Comparison of ENCODE assay signal across 18 mouse cellular contexts in genomic region chr4:65764275-65764674, GRCm38 (mm10).
DNase-seq lines count a peak whose midpoint lies in the region; ATAC-seq and TF ChIP-seq lines count a peak whose summit lies in the region.
"Had no signal": no experiment of that assay in that cellular context is flagged by ENCODE, and none has a peak within 500 bp of the region (broad histone marks: within the 10 kb centered on the region; RNA-seq: fewer than 3 reads in every experiment).

No protein-coding gene starts in this region.

- intact Hi-C loops in left cerebral cortex, postnatal 4 days (cut with DNase I) = no loop called here
- intact Hi-C loops in left cerebral cortex, adult 2 months (cut with DNase I) = loop anchor here (10.0 kb wide), 1 partner anchor 211 kb away; no protein-coding TSS in a partner anchor

- TF ChIP-seq CTCF in cerebellum, adult 2 months (IDR thresholded peaks at IDR 0.05; ENCODE audit: borderline replicate concordance, insufficient read depth, low read depth, low read length) = no peak
- TF ChIP-seq CTCF in left cerebral cortex, adult 2 months (IDR thresholded peaks at IDR 0.05) = no peak

- peaks cover 20% of the 10 kb centered on the region for H3K4me1 ChIP-seq in cerebellum, adult 2 months (ENCODE audit: control insufficient read depth, insufficient read depth, low read length)
- H3K4me1 ChIP-seq in neural tube, embryonic 14.5 days (ENCODE audit: control insufficient read depth, insufficient read depth, low read length) = no peaks in the 10 kb centered on the region
- no peaks in the 10 kb centered on the region for H3K4me1 ChIP-seq in kidney, embryonic 16.5 days (ENCODE audit: insufficient read depth, low read length)
- H3K4me1 ChIP-seq: heart, embryonic 12.5 days had no signal

- DNase-seq in cerebellum, adult 2 months = peak; percentile 38 to 56
- DNase-seq in cerebellum, postnatal 4 days (ENCODE audit: low spot score in 2 of 2) = no peak
- peak; percentile 8 for DNase-seq in left cerebral cortex, postnatal 4 days
- no peak for DNase-seq in left cerebral cortex, adult 2 months (ENCODE audit: extremely low spot score in 1 of 2, low spot score in 2 of 2)
- peak; percentile 27 to 35 for DNase-seq in cerebellum, postnatal 36 days
- DNase-seq in spleen, adult 18-20 months = no peak
- DNase-seq: adrenal gland, adult 8-10 months; heart, postnatal 36 days; kidney, postnatal 25 days; layer of hippocampus, adult 9-11 months; lung, adult 2 months; lung, postnatal 36 days; retina, postnatal 1 day had no signal

- no peak for TF ChIP-seq POLR2A in cerebellum, adult 2 months (IDR thresholded peaks at IDR 0.05; ENCODE audit: borderline replicate concordance, insufficient read depth, low read length)

- no peak overlapping the region for H3K27ac ChIP-seq in cerebellum, adult 2 months (ENCODE audit: insufficient read depth, low read length)
- no peak overlapping the region for H3K27ac ChIP-seq in left cerebral cortex, adult 2 months
- H3K27ac ChIP-seq in neural tube, embryonic 14.5 days (ENCODE audit: low read depth, low read length) = no peak overlapping the region
- no peak overlapping the region for H3K27ac ChIP-seq in kidney, embryonic 16.5 days (ENCODE audit: low read length)

- no peak overlapping the region for H3K4me2 ChIP-seq in neural tube, embryonic 14.5 days (ENCODE audit: low read depth, low read length)
- no peak overlapping the region for H3K4me2 ChIP-seq in kidney, embryonic 16.5 days (replicated peaks; ENCODE audit: low read depth, low read length)
- H3K4me2 ChIP-seq: heart, embryonic 12.5 days had no signal

- H3K9me3 ChIP-seq in neural tube, embryonic 14.5 days (ENCODE audit: control insufficient read depth, low read length) = no peaks in the 10 kb centered on the region
- H3K9me3 ChIP-seq in kidney, embryonic 16.5 days (ENCODE audit: low read length) = no peaks in the 10 kb centered on the region
- H3K9me3 ChIP-seq: heart, embryonic 12.5 days had no signal

- no peaks in the 10 kb centered on the region for H3K27me3 ChIP-seq in cerebellum, adult 2 months (ENCODE audit: control insufficient read depth, insufficient read depth, low read length)
- no peaks in the 10 kb centered on the region for H3K27me3 ChIP-seq in neural tube, embryonic 14.5 days (ENCODE audit: control insufficient read depth, insufficient read depth, low read length)
- H3K27me3 ChIP-seq in kidney, embryonic 16.5 days (ENCODE audit: insufficient read depth, low read length) = no peaks in the 10 kb centered on the region
- H3K27me3 ChIP-seq: heart, embryonic 12.5 days had no signal

- WGBS in cerebellum, adult 2 months = 33% methylated on average over 4 of the region's 4 CpGs
- WGBS in neural tube, embryonic 14.5 days = 53% methylated on average over 4 of the region's 4 CpGs
- 41% methylated on average over 4 of the region's 4 CpGs for WGBS in kidney, embryonic 16.5 days

- H3K9ac ChIP-seq in neural tube, embryonic 14.5 days (replicated peaks; ENCODE audit: low read depth, low read length) = no peak overlapping the region
- no peak overlapping the region for H3K9ac ChIP-seq in kidney, embryonic 16.5 days (replicated peaks; ENCODE audit: low read length)
- H3K9ac ChIP-seq: heart, embryonic 12.5 days had no signal

- no peaks in the 10 kb centered on the region for H3K36me3 ChIP-seq in neural tube, embryonic 14.5 days (ENCODE audit: control insufficient read depth, insufficient read depth, low read length)
- no peaks in the 10 kb centered on the region for H3K36me3 ChIP-seq in kidney, embryonic 16.5 days (ENCODE audit: insufficient read depth, low read length)
- H3K36me3 ChIP-seq: heart, embryonic 12.5 days had no signal

- H3K4me3 ChIP-seq in cerebellum, adult 2 months (replicated peaks; ENCODE audit: insufficient read depth, low read depth, low read length) = no peak overlapping the region
- H3K4me3 ChIP-seq in left cerebral cortex, adult 2 months = no peak overlapping the region
- no peak overlapping the region for H3K4me3 ChIP-seq in neural tube, embryonic 14.5 days (ENCODE audit: low read depth, low read length)
- H3K4me3 ChIP-seq in kidney, embryonic 16.5 days (ENCODE audit: low read length) = no peak overlapping the region
- H3K4me3 ChIP-seq: heart, embryonic 12.5 days had no signal

- peak; percentile 75 for ATAC-seq in neural tube, embryonic 14.5 days (ENCODE audit: low read depth)
- no peak for ATAC-seq in kidney, embryonic 16.5 days (ENCODE audit: low FRiP score, low TSS enrichment)
- ATAC-seq: forebrain, embryonic 14.5 days; intestine, postnatal 0 days had no signal

Comparison
In these comparisons a context has a peak if more than half of its experiments do, and no peak if none do; other contexts are left out.
1. DNase-seq: peak in cerebellum, adult 2 months (2 of 2), left cerebral cortex, postnatal 4 days (single experiment) and cerebellum, postnatal 36 days (2 of 2); none in cerebellum, postnatal 4 days (0 of 2), left cerebral cortex, adult 2 months (0 of 2) and spleen, adult 18-20 months (0 of 2).